Mouse (Mus musculus) testis, adult 2 months (tissue): ENCODE measurements at regions not wholly inside any gene's neighbourhood (a gene's known extent, or its start where the extent isn't known, plus 50 kb on each side); places are given as distances from the start of the nearest gene placed in this dataset.

ENCODE experiments used
- CTCF ChIP-seq: fragments of 200-500 bp; IDR thresholded peaks from 2 replicates; pipeline ENCODE4 v1.5.1; 2012; ENCODE audit warnings: low read depth, mild to moderate bottlenecking, inconsistent platforms, low read length, moderate library complexity; ENCODE audit not compliant: control insufficient read depth, insufficient read depth, insufficient replicate concordance
- POLR2A ChIP-seq: fragments of 200-500 bp; IDR thresholded peaks from 2 replicates; pipeline ENCODE4 v1.6.1; 2012; ENCODE audit warnings: low read depth, mild to moderate bottlenecking, inconsistent platforms, low read length, moderate library complexity; ENCODE audit not compliant: control insufficient read depth

- no peak for TF ChIP-seq CTCF
- TF ChIP-seq POLR2A, result no peak
Measured at GRCm38 (mm10) chr13:101407633-101408032, 360.4 kb downstream of the Pik3r1 start.
